Mouse (Mus musculus) forebrain, embryonic 13.5 days (tissue): ENCODE data around the gene Krtap1-5. TPM values are rescaled to one million over a fixed set of nuclear protein-coding genes. Genes with fewer than 3 reads are reported as not detected.

Experiments used
- polyA plus RNA-seq: library from polyadenylated mRNA; unstranded; fragments of >200 nt; fragmentation: Nextera tagmentation; extraction: Ambion mirVana; gene quantifications from 2 replicates; pipeline ENCODE4 v1.2.1, GENCODE M21; 2015

Krtap1-5 gene
- polyA plus RNA-seq, 1 experiment from 2014 or later: not detected

Other genes starting within 250 kb of the Krtap1-5 start
- gene Krt26, start 243.1 kb downstream of the Krtap1-5 start, polyA plus RNA-seq: 0.09 TPM in 1 of 2 replicates, not detected in the other
- gene Krt27, start 229.9 kb downstream of the Krtap1-5 start, polyA plus RNA-seq: not detected in 2 replicates
- 0.17 and 0.21 TPM in 2 replicates for gene Krt28, start 206.1 kb downstream of the Krtap1-5 start, polyA plus RNA-seq
- gene Krt10, start 191.7 kb downstream of the Krtap1-5 start, polyA plus RNA-seq: 31.4 and 39.8 TPM in 2 replicates
- gene Krt12, start 158.8 kb downstream of the Krtap1-5 start, polyA plus RNA-seq: 0.15 TPM in 1 of 2 replicates, not detected in the other
- 0.11 TPM in 1 of 2 replicates, not detected in the other for gene Krt20, start 142.9 kb downstream of the Krtap1-5 start, polyA plus RNA-seq
- not detected in 2 replicates for gene Krt23, start 87.9 kb downstream of the Krtap1-5 start, polyA plus RNA-seq
- not detected in 2 replicates for gene Krt39, start 59.7 kb downstream of the Krtap1-5 start, polyA plus RNA-seq
- gene Krt40, start 37.9 kb downstream of the Krtap1-5 start, polyA plus RNA-seq: not detected in 2 replicates
- gene Krtap3-3, start 30.2 kb downstream of the Krtap1-5 start, polyA plus RNA-seq: not detected in 2 replicates
- not detected in 2 replicates for gene Krtap3-2, start 24.2 kb downstream of the Krtap1-5 start, polyA plus RNA-seq
- not detected in 2 replicates for gene Gm11939, start 21.6 kb downstream of the Krtap1-5 start, polyA plus RNA-seq
- not detected in 2 replicates for gene Krtap3-1, start 14.4 kb downstream of the Krtap1-5 start, polyA plus RNA-seq
- gene Krtap1-4, start 2.6 kb upstream of the Krtap1-5 start, polyA plus RNA-seq: not detected in 2 replicates
- gene Krtap1-3, start 10.3 kb upstream of the Krtap1-5 start, polyA plus RNA-seq: not detected in 2 replicates
- gene Krtap9-3, start 17.1 kb upstream of the Krtap1-5 start, polyA plus RNA-seq: not detected in 2 replicates
- not detected in 2 replicates for gene Gm11938, start 22.3 kb upstream of the Krtap1-5 start, polyA plus RNA-seq
- gene Gm11937, start 29.2 kb upstream of the Krtap1-5 start, polyA plus RNA-seq: not detected in 2 replicates
- gene Krtap2-4, start 33.8 kb upstream of the Krtap1-5 start, polyA plus RNA-seq: not detected in 2 replicates
- gene Gm11562, start 39.4 kb upstream of the Krtap1-5 start, polyA plus RNA-seq: not detected in 2 replicates
- gene Krtap4-1, start 47.2 kb upstream of the Krtap1-5 start, polyA plus RNA-seq: not detected in 2 replicates
- gene Krtap4-2, start 54.1 kb upstream of the Krtap1-5 start, polyA plus RNA-seq: not detected in 2 replicates
- gene Krtap4-7, start 63.1 kb upstream of the Krtap1-5 start, polyA plus RNA-seq: not detected in 2 replicates
- not detected in 2 replicates for gene Gm11555, start 69.2 kb upstream of the Krtap1-5 start, polyA plus RNA-seq
- not detected in 2 replicates for gene Gm11563, start 77.9 kb upstream of the Krtap1-5 start, polyA plus RNA-seq
- gene Krtap4-6, start 84.9 kb upstream of the Krtap1-5 start, polyA plus RNA-seq: not detected in 2 replicates
- gene Gm14190, start 109.7 kb upstream of the Krtap1-5 start, polyA plus RNA-seq: not detected in 2 replicates
- gene Gm14180, start 153.3 kb upstream of the Krtap1-5 start, polyA plus RNA-seq: not detected in 2 replicates
- gene Gm11595, start 191.9 kb upstream of the Krtap1-5 start, polyA plus RNA-seq: not detected in 2 replicates
- gene Krtap4-8, start 199.7 kb upstream of the Krtap1-5 start, polyA plus RNA-seq: not detected in 2 replicates
- not detected in 2 replicates for gene Krtap4-9, start 204.2 kb upstream of the Krtap1-5 start, polyA plus RNA-seq
- gene Gm11596, start 212.5 kb upstream of the Krtap1-5 start, polyA plus RNA-seq: not detected in 2 replicates
- gene Gm11569, start 217.9 kb upstream of the Krtap1-5 start, polyA plus RNA-seq: not detected in 2 replicates
- not detected in 2 replicates for gene Gm11554, start 223.4 kb upstream of the Krtap1-5 start, polyA plus RNA-seq
- gene Krtap4-13, start 228.9 kb upstream of the Krtap1-5 start, polyA plus RNA-seq: not detected in 2 replicates
- not detected in 2 replicates for gene Gm11564, start 234.7 kb upstream of the Krtap1-5 start, polyA plus RNA-seq